Mouse (Mus musculus) erythroblast, embryonic 14.5 days (primary cell): ENCODE measurements around the gene Shmt2. TPM values are rescaled to one million over a fixed set of nuclear protein-coding genes. Genes with fewer than 3 reads are reported as not detected.

Source experiments
- H3K27me3 ChIP-seq: 2 replicates; pipeline ENCODE4 v1.6.1; 2012; ENCODE audit warnings: inconsistent platforms; ENCODE audit not compliant: control insufficient read depth
- H3K36me3 ChIP-seq: 2 replicates; pipeline ENCODE4 v1.6.1; 2012; ENCODE audit warnings: mild to moderate bottlenecking, inconsistent platforms; ENCODE audit not compliant: control insufficient read depth
- H3K4me1 ChIP-seq: 2 replicates; pipeline ENCODE4 v1.6.1; 2012; ENCODE audit warnings: inconsistent platforms; ENCODE audit not compliant: control insufficient read depth
- H3K4me3 ChIP-seq: replicated peaks from 2 replicates; pipeline ENCODE3; 2012; ENCODE audit warnings: moderate library complexity, mild to moderate bottlenecking, inconsistent platforms
- H3K9me3 ChIP-seq: 2 replicates; pipeline ENCODE4 v1.6.1; 2012; ENCODE audit warnings: low read length, inconsistent platforms, mixed read lengths; ENCODE audit not compliant: control insufficient read depth
- GATA1 ChIP-seq: IDR thresholded peaks from 2 replicates; pipeline ENCODE4 v1.6.1; 2012; ENCODE audit warnings: low read length, inconsistent platforms, mixed read lengths
- TAL1 ChIP-seq: IDR thresholded peaks from 3 replicates; pipeline ENCODE4 v1.6.1; 2012; ENCODE audit warnings: low read length, inconsistent platforms, mixed read lengths
- polyA plus RNA-seq: library from polyadenylated mRNA; stranded (reverse); fragments of >175 nt; gene quantifications from 2 replicates; pipeline ENCODE4 v1.2.3, GENCODE M21; 2012

The Shmt2 gene
- polyA plus RNA-seq, 1 experiment = 27.8 TPM

GRCm38 (mm10) chr10:127537854-127538583, 15.8 kb upstream of the Shmt2 start:
- no peak for TF ChIP-seq TAL1
- TF ChIP-seq GATA1 = no peak
- H3K4me1 ChIP-seq = peaks cover 8% of the 10 kb centered on the region
- H3K27me3 ChIP-seq = peaks cover 48% of the 10 kb centered on the region
- peaks cover 7% of the 10 kb centered on the region; the same call in 1 of the 2 replicates for H3K9me3 ChIP-seq
- peaks cover 8% of the 10 kb centered on the region; the same call in 1 of the 2 replicates for H3K36me3 ChIP-seq
- no peak overlapping the region for H3K4me3 ChIP-seq

- peaks cover 8% of the 10 kb centered on the region for H3K4me1 ChIP-seq
- peaks cover 9% of the 10 kb centered on the region; the same call in 1 of the 2 replicates for H3K9me3 ChIP-seq
- no peak overlapping the region for H3K4me3 ChIP-seq
- H3K27me3 ChIP-seq = peaks cover 61% of the 10 kb centered on the region
- H3K36me3 ChIP-seq = peaks cover 8% of the 10 kb centered on the region; the same call in 1 of the 2 replicates
- no peak for TF ChIP-seq GATA1
- TF ChIP-seq TAL1 = no peak
Observed at GRCm38 (mm10) chr10:127536586-127537314, 14.5 kb upstream of the Shmt2 start.

GRCm38 (mm10) chr10:127534929-127535384, 12.7 kb upstream of the Shmt2 start:
- peaks cover 77% of the 10 kb centered on the region for H3K27me3 ChIP-seq
- peaks cover 8% of the 10 kb centered on the region for H3K4me1 ChIP-seq
- TF ChIP-seq GATA1 = no peak
- TF ChIP-seq TAL1 = no peak
- no peaks in the 10 kb centered on the region; the same call in 1 of the 2 replicates for H3K36me3 ChIP-seq
- peaks cover 9% of the 10 kb centered on the region; the same call in 1 of the 2 replicates for H3K9me3 ChIP-seq
- H3K4me3 ChIP-seq = no peak overlapping the region

GRCm38 (mm10) chr10:127534036-127534928, 12.0 kb upstream of the Shmt2 start, which contains the start of gene Nxph4:
Gene Nxph4, minus strand, starts transcription at chr10:127534559.
- peaks cover 83% of the 10 kb centered on the region for H3K27me3 ChIP-seq
- peaks cover 9% of the 10 kb centered on the region; the same call in 1 of the 2 replicates for H3K9me3 ChIP-seq
- no peak for TF ChIP-seq TAL1
- no peak for TF ChIP-seq GATA1
- no peak within 1 kb of the TSS for H3K4me3 ChIP-seq
- peaks cover 8% of the 10 kb centered on the region for H3K4me1 ChIP-seq
- H3K36me3 ChIP-seq = no peaks in the 10 kb centered on the region; the same call in 1 of the 2 replicates

- Histone ChIP-seq H3K4me1 (peaks cover 11% of the 10 kb centered on the region), H3K36me3 (no peaks in the 10 kb centered on the region), H3K4me3 (no peak overlapping the region), H3K27me3 (peaks cover 100% of the 10 kb centered on the region), H3K9me3 (peaks cover 12% of the 10 kb centered on the region; the same call in 1 of the 2 replicates)
- TF ChIP-seq TAL1 (no peak), GATA1 (no peak)
Observed at GRCm38 (mm10) chr10:127531548-127531947, 9.3 kb upstream of the Shmt2 start.

GRCm38 (mm10) chr10:127530945-127531344, 8.7 kb upstream of the Shmt2 start:
- H3K4me3 ChIP-seq = no peak overlapping the region
- H3K27me3 ChIP-seq = peaks cover 100% of the 10 kb centered on the region
- peaks cover 14% of the 10 kb centered on the region for H3K4me1 ChIP-seq
- TF ChIP-seq TAL1 = no peak
- no peak for TF ChIP-seq GATA1
- no peaks in the 10 kb centered on the region for H3K36me3 ChIP-seq
- peaks cover 13% of the 10 kb centered on the region; the same call in 1 of the 2 replicates for H3K9me3 ChIP-seq

GRCm38 (mm10) chr10:127527481-127527880, 5.2 kb upstream of the Shmt2 start:
- Histone ChIP-seq H3K36me3 (no peaks in the 10 kb centered on the region), H3K4me1 (peaks cover 10% of the 10 kb centered on the region), H3K4me3 (no peak overlapping the region), H3K27me3 (peaks cover 97% of the 10 kb centered on the region), H3K9me3 (peaks cover 7% of the 10 kb centered on the region; the same call in 1 of the 2 replicates)
- no peak for TF ChIP-seq TAL1
- no peak for TF ChIP-seq GATA1

- H3K4me1 ChIP-seq = peaks cover 15% of the 10 kb centered on the region
- H3K27me3 ChIP-seq = peaks cover 89% of the 10 kb centered on the region
- TF ChIP-seq GATA1 (no peak), TAL1 (no peak)
- H3K36me3 ChIP-seq = no peaks in the 10 kb centered on the region
- peaks cover 7% of the 10 kb centered on the region; the same call in 1 of the 2 replicates for H3K9me3 ChIP-seq
- no peak overlapping the region for H3K4me3 ChIP-seq
Observed at GRCm38 (mm10) chr10:127526681-127527080, 4.4 kb upstream of the Shmt2 start.

GRCm38 (mm10) chr10:127526048-127526447, 3.8 kb upstream of the Shmt2 start:
- Histone ChIP-seq H3K36me3 (peaks cover 4% of the 10 kb centered on the region), H3K4me3 (no peak overlapping the region), H3K9me3 (peaks cover 7% of the 10 kb centered on the region; the same call in 1 of the 2 replicates), H3K27me3 (peaks cover 83% of the 10 kb centered on the region), H3K4me1 (peaks cover 22% of the 10 kb centered on the region)
- no peak for TF ChIP-seq TAL1
- no peak for TF ChIP-seq GATA1
